Mouse (Mus musculus) megakaryocyte, embryonic 14.5 days (primary cell): ENCODE data around the gene Hagh.

Source experiments
- FLI1 ChIP-seq: IDR thresholded peaks from 2 replicates; pipeline ENCODE4 v1.6.1; 2012; ENCODE audit warnings: low read length, inconsistent platforms, mixed read lengths
- GATA1 ChIP-seq: IDR thresholded peaks from 3 replicates; pipeline ENCODE4 v1.6.1; 2012; ENCODE audit warnings: mixed read lengths, low read length, inconsistent platforms, borderline replicate concordance

DNA sequence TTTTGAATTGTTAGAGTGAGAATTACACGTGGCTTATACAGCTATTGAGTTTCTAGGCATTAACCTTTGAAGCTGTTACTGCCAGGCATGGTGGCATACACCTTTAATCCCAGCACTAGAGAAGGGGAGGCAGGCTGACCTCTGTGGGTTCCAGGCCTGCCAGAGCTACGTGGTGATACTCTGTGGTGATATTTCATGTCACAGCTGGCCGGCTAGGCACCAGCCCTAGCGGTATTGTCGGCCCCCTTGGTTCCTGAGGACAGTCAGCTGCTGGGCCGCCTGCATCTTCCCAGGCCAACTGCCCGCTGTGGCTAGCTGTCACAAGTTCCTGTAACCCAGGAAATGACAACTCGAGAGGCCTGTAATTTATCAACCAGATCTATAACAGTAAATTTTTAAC is 47.8 kb upstream of the Hagh start:
- TF ChIP-seq GATA1 (no peak), FLI1 (no peak)
